Mouse (Mus musculus): ENCODE data around the gene Alk.

The Alk gene

DNA sequence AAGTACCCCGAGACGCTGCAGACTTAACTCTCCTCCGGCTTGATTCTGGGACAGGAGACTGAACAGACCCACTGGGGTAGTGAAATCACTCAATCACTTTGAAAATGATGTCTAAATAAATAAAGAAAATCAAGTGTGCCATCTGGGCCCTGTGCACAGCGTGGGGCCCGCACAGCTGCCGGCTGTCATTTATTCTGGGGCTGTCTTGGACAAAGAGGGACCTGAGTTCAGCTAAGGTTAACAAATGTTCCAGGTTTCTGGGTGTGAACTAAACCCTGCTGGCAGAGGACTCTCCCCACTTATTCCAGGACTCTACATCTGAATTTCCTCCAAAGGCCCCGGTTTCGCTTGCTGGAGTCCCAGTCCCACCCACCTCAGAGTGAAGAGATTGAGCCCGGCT lies 581.1 kb downstream of the Alk start:
- DNase-seq (ENCODE audit: low spot score), result no peak

DNA sequence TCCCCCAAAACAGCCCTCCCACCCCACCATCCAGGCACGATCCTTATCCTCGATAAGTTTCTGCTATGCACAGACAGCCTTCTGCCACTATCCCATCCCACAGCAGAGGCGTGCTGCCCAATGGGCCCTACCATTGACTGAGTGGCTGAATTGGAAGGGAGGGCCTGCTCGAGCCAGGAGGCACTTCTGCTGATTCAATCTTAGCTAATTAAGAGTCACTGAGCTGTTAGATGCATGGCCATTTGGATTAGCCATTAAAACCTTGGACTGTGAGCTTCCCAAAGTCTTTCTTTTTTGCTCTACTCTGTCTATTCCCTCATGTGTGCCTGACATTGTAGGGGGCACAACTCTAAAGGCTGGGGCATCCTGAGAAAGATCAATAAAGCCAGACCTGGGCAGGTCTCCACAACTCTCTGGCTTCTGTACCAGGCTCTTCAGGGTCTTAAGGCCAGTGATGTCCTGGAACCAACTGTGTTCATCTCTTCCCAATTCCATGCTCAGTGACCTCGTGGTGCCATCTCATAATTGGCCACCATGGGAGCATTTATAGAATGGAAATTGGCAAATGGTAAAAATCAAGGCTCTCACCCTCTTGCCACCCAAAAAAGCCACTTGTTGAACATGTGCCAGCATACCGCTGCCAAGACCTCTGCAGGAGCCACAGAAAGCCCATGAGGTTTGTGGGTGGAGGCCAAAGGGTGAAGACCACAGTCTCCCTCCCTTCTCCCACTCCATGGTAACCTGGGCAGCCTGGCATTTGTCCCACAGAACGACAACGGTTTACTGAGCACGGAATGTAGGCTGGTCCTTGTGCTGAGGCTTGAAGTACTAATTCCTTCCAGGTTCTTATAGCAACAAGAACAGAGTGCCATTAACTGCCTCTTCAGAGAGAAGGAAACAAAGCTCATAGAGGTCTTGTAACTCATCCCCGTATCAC lies 582.4 kb downstream of the Alk start:
- no peak for DNase-seq (ENCODE audit: low spot score)

DNA sequence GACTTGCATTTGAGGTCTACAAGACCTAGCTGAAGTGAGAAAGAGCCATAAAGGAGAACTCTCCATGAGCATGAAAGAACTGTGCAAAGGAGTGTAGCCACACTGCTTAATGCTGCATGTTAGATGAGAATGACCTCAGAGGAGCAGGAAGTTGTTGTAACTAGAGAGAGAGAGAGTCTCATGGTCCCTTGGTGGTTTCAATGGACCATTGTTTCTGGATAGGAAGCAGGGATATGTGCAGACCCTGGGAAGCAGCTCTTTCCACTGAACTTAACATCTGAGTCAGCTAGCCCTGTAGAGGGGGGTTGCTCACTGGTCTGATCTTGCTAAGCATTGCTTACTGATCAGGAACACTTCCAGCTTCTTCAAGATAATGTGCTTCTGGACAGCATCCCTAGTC lies 587.1 kb downstream of the Alk start:
- no peak for DNase-seq (ENCODE audit: low spot score)

DNA sequence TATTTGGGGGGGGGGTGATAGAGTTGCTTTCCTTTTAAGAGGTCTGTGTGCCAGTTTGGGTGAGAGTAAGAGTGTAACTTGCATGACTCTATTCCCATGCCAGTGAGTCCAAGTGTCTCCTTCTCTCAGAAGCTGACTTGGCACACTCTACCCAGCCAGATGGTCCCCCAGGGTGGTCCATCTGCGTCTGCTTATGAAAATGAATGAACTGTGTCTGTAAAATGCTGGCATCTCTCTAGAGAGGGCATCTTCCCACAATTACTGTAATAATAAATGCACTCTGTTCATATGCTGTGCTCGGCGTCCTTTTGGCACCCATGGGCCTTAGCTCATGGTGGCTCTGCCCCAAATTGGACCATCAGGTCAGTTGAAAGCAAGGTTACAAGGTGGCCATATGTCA lies 589.2 kb downstream of the Alk start:
- no peak for DNase-seq (ENCODE audit: low spot score)

DNA sequence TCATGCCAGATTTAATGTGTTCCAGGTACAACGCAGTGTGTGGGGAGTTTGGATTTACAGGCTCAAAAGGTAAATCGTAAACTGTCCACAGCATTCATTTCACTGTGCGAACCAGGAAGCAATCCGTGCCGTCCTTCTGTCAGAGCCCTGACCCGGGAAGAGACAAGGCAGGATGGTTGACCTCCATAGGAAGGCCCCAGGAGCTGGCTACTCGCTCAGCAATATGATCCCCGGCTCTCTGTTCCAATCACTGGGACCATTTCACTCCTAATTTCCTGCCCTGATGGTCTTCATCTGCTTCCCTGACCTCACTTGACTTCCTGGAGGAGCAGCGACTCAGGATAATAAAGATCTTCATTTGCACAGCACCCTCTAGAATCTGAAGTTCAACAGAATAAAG lies 591.7 kb downstream of the Alk start:
- DNase-seq (ENCODE audit: low spot score), result no peak

DNA sequence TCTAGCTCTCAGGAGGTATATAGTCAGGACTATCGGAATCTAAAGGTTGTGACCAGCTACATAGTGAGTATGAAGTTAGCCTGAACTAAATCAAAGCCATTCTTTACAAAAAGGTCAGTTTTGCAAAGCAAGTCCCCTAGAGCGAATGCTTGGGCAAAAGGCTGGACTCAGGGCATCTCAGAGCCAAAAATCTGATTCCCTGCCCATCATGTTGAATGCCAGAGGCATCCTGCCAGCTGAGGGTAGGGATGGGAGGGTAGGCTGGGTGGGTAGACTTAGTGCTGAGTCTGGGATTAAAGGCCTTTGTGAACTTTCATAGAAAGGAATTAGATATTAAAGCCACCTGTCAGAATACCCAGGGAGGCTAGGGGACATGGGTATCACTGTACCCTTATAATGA lies 594.6 kb downstream of the Alk start:
- DNase-seq (ENCODE audit: low spot score), result no peak

DNA sequence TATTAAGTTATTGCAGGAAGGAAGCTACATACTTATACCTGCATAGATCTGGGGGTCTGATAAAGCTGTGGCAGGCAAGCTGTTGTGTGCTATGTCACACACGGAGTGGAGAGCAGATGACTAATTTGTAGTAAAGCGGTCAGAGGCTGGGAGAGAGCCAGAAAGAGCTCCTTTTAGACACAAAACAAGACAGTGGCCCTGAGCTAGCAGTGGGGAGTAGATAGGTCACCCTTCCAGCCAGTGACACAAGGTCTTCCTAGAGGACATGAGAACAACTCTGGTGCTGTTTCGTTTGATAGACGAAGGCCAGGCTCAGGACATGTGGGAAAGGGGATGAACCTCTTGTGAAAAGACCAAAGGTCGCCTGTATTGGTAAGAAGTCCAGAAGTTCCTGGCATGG lies 596.0 kb downstream of the Alk start:
- DNase-seq (ENCODE audit: low spot score), result no peak

DNA sequence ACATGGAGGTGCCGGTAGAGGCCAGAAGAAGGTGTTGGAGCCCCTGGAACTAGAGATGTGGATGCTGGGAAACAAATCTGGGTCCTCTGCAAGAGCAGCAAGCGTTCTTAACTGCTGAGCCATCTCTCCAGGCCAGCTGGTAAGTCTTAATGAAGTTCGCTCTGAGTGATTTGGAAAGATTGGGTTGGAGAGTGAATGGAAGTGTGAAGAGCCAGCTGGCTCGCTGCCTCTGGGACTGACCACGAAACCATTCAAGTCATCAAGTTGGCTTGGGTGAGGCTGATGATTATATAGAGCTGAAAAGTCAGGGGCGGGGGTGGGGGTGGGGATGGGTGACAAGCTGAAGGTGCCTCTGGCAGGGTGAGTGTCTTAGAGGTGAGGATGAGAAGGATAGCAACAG lies 599.1 kb downstream of the Alk start:
- no peak for DNase-seq (ENCODE audit: low spot score)

DNA sequence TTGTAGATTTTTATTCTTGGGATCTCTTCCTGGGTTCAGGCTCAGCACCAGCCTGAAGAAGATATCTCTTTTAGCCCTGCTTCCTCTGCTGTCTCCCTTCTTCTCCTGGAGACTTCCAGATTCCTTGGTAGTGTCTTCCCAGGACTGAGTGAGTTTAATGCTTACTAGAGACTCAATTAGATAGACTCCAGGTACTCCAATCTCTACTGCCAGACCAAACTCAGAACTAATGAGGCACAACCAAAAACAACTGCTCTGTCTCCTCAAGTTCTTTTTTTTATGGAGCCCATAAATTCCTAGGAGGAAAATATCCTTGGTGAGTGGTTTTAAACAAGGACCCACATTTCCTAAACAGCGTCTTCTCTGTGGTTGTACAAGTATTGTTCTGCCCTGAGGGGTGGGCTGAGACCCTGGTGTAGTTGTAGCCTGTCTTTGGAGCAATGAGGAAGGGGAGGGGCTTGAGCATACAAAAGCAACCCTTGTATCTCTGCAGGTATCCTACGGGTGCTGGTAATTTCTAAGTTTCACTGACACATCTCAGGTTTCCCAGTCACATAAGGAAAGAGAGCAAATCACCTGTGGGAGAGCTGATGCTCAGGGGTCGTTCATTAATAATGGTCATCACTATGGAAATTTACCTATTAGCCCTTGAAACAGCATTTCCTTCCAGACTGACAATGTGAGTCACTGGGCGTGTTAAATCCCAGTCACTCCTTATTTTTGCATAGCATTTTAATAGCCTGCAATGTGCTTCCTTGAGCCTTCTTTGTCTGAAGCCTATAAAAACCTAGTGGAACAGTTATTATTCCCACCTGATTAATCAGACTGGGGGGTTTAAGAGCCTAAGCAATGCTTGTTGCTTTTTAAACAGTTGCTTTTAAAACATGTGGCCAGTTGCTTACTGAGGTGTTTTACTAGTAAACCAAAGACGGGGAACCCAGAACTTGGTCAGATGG lies 604.6 kb downstream of the Alk start:
- no peak for DNase-seq (ENCODE audit: low spot score)

DNA sequence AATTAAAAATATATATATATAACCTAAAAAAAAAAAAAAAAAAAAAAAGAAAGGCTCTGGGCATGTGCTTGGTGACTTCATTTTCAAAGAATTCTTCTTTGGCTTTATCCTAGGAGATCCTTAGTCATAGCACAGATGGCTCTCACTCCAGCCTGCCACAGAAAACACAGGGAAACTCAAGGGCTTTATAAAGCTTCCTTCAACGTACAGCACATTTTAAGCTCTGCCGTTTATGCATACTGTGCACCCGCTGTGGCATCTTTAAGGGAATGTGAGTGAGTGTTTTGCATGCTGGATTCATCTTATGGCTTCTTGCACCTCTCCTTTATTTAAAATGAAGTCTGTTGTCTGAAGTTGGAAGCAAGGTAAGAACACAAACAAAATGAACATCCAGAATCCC lies 606.7 kb downstream of the Alk start:
- DNase-seq (ENCODE audit: low spot score), result no peak

DNA sequence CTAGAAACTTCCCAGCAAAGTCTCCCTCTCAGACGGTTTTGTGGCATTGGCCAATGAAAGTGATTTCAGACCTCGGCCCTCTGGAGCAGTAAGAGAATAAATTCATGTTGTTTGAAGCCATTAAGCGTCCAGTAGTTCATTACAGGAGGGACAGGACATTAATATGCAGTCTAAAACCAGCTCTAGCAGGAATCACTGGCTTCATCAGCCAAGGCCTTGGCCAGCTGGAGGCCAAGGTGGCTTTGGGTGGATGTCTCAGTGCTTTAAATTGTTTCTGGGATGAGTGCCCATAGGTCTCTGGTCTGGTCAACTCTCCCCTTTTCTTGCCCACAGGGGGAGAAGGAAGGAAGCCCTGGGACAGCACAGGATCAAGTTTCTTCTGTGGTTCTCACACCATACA lies 608.9 kb downstream of the Alk start:
- DNase-seq (ENCODE audit: low spot score), result no peak

DNA sequence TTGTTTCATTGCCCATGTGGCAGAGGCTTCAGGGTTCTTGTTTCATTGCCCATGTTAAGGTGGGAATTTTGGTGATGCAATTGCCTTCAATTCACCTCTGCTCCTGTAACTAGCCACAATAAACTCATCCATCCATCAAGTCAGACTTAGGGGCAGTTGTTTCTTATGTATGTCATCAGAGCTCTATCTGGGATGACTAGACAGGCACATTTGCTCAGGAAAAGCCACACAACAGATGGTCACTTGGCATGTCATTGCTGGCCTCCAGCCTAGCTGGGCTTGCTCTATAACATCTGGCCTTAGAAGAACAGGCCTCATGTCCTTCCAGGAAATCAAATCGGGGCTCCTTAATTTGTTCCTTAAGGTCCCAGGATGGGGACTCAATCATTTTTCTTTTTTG lies 610.3 kb downstream of the Alk start:
- no peak for DNase-seq (ENCODE audit: low spot score)

DNA sequence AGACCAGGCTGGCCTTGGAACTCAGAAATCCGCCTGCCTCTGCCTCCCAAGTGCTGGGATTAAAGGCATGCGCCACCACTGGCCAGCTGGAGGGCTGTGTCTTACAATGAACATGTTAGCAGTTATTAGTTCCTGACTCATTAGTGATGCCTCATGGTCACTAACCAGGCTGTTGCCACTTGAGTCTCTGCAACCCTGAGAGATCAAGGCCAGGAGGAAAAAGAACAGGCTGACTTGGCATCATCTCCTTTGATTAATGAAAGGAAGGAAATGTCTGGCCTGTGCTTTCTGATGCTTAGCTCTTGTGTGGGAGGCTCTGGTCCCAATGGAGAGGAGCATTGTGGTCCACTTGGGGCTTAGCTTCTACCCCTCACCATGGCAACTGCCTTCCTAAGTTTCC lies 611.4 kb downstream of the Alk start:
- no peak for DNase-seq (ENCODE audit: low spot score)

DNA sequence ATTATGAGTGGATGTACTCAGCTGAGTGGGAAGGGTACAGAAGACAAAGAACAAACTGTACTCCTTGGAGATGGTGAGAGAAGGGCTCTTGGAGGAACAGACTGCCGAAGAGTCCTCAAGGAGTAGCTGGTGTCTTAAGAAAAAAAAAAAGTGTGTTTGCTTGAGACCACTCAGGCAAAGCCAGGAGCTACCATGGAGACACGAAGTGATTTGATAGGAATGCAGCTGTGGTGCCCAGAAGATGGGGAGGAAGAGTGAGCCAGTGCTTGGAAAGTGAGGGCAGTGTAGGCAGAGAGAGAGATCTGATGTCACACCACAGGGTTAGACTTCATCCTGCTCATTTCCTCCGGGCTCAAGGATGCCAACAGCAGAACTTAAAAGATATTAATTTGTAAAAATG lies 613.2 kb downstream of the Alk start:
- DNase-seq (ENCODE audit: low spot score), result no peak

DNA sequence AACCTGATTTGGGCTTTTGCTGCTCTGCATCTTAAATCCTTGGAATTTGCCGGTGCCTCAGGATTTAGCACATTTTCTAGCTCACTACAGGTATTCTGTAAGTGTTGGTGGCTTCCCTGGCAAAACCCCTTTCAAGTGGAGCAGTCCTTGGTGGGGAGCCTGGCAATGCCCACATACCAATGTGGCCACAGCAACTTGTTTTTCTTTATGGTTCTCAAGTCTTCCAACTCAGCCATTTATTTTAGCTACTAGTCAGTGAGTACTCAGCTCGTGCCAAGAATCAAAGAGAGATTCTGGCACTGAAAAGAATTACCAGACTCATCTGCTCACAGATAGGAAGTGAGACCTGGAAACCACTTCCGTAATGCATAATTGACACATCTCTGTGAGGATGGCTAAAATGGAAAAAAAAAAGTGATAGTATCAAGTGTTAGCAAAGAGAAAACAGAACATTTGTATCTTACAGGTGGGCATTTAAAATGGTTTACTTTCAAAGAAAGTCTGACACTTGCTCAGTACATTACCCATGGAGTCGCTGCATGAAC lies 614.2 kb downstream of the Alk start:
- no peak for DNase-seq (ENCODE audit: low spot score)

DNA sequence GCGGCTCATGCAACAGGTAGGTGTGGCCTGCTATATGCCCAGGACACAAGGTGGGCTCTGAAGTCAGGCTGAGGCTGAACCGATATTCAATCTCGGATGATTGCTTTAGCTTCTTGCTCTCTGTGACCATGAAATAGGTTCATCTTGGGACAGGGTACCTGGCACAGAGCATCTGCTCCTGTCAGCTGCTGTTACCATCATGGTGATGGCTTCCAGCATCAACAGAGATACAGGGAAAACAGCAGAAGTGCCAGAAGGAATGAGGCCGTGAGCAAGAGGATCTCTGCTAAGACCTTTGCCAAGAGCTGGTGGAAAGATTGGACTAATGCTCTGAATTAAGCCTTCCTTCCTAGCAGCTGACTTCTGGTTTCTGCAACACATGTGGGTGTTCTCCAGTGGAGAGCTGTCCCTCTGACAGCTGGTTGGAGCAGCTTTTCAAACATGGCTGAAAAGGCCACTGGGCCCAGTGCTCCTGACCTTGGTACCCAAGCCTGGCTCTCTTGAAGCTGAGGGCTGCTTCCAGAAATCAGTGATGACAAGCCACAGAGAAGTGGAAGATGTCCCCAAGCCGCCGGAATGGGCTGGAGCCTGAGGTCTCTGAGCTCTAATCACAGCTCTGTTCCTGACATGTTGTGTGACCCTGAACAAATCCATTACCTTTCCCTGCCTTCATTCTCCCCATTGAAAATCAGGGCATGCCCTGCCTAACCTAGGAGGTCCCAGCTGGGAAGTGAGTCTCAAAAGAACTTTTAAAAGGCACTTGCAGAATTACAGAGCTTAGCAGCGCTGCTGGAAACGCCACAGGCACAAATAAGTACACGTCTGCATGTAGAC lies 615.5 kb downstream of the Alk start:
- no peak for DNase-seq (ENCODE audit: low spot score)

DNA sequence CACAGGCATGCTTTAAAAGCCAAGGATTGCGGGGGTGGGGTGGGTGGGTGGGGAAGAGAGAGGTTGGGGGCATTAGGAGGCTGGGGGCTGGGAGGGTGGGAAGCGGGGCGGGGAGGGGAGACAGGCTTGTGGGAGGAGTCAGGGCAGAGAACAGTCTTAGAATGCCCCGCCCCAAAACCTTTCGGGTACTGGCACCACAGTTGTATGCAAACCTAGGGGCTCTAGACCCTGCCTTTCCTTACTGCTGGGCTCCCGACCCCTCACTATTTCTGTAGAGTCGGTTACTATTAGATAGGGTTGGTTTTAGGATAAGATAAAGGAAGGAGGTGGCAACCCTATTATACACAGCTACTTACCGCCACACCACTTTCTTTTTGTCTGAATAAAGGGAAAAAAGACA lies 617.4 kb downstream of the Alk start:
- no peak for DNase-seq (ENCODE audit: low spot score)

DNA sequence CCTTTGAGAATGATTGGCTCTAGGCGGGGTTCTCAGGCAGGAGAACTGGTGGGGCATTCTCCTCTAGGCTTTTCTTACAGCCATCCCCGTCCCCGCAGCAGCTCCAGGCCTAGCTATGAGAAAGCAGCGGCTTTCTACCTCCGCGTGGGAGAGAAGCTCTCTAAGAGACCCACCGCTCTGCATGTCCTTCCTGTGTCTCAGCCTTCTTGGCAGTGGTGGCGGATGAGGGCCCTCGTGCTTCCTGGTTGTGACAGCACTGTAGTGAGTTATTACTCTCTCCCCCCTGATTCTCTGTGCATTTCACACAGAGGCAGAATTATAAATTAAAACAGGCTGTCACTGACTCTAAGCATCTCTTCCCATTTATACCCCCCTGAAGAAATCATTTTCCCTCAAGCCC lies 618.0 kb downstream of the Alk start:
- no peak for DNase-seq (ENCODE audit: low spot score)

DNA sequence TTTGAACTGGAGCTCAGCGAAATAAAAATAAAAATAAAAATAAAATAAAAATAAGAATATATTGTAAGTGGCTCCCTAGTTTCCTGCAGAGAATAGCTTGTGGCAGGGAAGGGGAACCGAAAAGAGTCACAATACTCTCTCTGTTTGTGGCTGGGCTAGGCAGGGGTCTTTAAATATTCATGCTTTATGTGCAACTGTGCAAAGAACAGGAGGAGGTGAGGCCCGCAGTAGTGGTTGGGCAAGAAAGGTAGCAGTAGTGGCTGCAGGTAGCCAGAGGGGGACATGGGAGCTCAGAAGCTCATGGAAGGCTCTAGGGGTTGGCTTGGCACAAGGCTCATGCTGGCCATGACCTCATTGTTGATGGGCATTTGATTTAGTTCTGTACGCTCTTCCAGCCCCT lies 623.2 kb downstream of the Alk start:
- no peak for DNase-seq (ENCODE audit: low spot score)

DNA sequence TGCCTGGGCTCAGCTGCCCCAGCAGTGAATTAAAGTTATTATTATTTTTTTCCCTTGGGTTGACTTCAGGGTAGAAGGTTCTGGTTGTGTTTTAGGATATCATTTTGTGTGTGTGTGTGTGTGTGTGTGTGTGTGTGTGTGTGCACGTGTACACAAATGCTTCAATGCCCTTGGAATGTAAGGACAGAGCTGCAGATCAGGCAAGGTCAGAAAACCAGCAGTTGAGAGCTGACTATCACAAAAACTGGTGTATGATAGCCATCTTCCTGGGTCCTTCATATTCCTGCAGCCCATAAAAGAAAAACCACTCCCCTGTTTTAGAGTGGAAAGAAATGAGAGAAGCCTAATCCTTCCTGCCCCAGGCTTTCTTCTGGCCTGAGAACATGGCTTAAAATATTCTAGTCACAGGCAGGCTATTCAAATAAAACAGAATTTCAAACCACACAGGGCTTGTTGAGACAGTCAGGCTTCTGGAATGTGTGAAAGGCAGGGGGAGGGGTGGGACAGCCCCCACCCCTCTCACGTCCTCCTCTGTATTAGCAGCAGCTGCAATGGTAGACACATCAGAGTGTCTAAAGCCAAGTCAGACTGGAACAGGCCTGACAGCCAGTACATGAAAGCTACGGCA lies 623.8 kb downstream of the Alk start:
- no peak for DNase-seq (ENCODE audit: low spot score)

DNA sequence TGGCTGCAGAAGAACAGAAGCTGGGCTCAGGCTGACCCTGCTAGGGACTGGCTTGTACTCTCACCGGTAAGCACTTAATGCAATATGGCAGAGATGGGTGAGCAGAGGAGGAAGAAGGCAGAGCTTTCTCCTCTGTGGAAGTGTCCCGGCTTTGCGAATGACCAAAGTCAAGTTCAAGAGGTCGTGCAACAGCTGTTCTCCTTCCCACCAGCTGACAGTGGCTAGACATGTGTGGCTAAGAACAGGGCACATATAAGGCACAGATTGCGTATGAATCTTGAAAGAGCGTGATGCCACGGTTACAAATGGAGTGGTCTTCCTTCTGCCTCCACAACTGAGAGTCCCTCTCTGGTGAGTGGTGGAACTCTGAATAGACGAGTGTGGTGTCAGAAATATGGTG lies 625.3 kb downstream of the Alk start:
- DNase-seq (ENCODE audit: low spot score), result no peak

All from testis, postnatal 14 days (tissue).